In genomic region chr5:113783581-113784001, GRCm38 (mm10) we compare ENCODE assay signal across 8 mouse cellular contexts. TPM values are rescaled to one million over a fixed set of nuclear protein-coding genes. Genes with fewer than 3 reads are reported as not detected.
DNase-seq lines count a peak whose midpoint lies in the region; ATAC-seq lines count a peak whose summit lies in the region.

No protein-coding gene starts in this region.

- ATAC-seq in heart, embryonic 15.5 days (replicated peaks; ENCODE audit: insufficient number of reproducible peaks, insufficient read depth, low FRiP score, low read depth), result peak; percentile 45

- peaks cover 28% of the 10 kb centered on the region for H3K27me3 ChIP-seq in heart, embryonic 15.5 days

- peak overlapping the region; percentile 68 for H3K27ac ChIP-seq in heart, embryonic 15.5 days

- 9% methylated on average over 12 of the region's 12 CpGs for WGBS in heart, embryonic 15.5 days

- no peak overlapping the region for H3K9ac ChIP-seq in heart, embryonic 15.5 days

- H3K4me1 ChIP-seq in heart, embryonic 15.5 days (replicated peaks), result peaks cover 15% of the 10 kb centered on the region

- peak; percentile 32 for DNase-seq in gastrocnemius, adult 18-20 months (ENCODE audit: low spot score)
- DNase-seq in gastrocnemius, adult 8-10 months (ENCODE audit: low spot score in 2 of 2), result no peak
- peak; percentile 47 for DNase-seq in embryo, embryonic 10.5 days (ENCODE audit: low spot score)
- peak; percentile 53 to 75 for DNase-seq in left cerebral cortex, postnatal 14 days (ENCODE audit: low spot score in 2 of 2)
- peak; percentile 36 for DNase-seq in neural tube, embryonic 10.5 days (ENCODE audit: extremely low spot score, low spot score)
- no peak for DNase-seq in cerebellum, adult 8-10 months
- no peak for DNase-seq in ovary, postnatal 36 days (ENCODE audit: low spot score)

- no peak overlapping the region for H3K4me3 ChIP-seq in heart, embryonic 15.5 days

- H3K9me3 ChIP-seq in heart, embryonic 15.5 days (replicated peaks), result no peaks in the 10 kb centered on the region

- H3K4me2 ChIP-seq in heart, embryonic 15.5 days, result peak overlapping the region; percentile 33

- intact Hi-C loops in left cerebral cortex, postnatal 14 days (cut with DNase I), result no loop called here

- H3K36me3 ChIP-seq in heart, embryonic 15.5 days, result 0 out of 2 replicates have a peak, but pooled peaks cover 1% of the 10 kb centered on the region

RNA-seq across cellular contexts. Expression of gene Iscu, which starts 11.0 kb away (rescaled TPM):
- total RNA-seq in gastrocnemius, adult 18-20 months (2021), result 100 to 1,000 TPM; 159 to 182 TPM
- 100 to 1,000 TPM; 156 to 185 (median 175) TPM for total RNA-seq in gastrocnemius, adult 8-10 months (2022)
- 112 and 124 TPM in 2 replicates for polyA plus RNA-seq in heart, embryonic 15.5 days (2015; fragmentation: Nextera tagmentation; extraction: Ambion mirVana)
- total RNA-seq in left cerebral cortex, postnatal 14 days (2021), result 10 to 100 TPM; 90.4 to 97.0 TPM

RNA-seq across cellular contexts. Expression of gene Sart3, which starts 11.3 kb away (rescaled TPM):
- 1 to 10 TPM; 6.8 to 8.3 TPM for total RNA-seq in gastrocnemius, adult 18-20 months (2021)
- 1 to 10 TPM; 6.3 to 6.9 (median 6.7) TPM for total RNA-seq in gastrocnemius, adult 8-10 months (2022)
- 30.8 and 39.8 TPM in 2 replicates for polyA plus RNA-seq in heart, embryonic 15.5 days (2015; fragmentation: Nextera tagmentation; extraction: Ambion mirVana)
- 10 to 100 TPM; 30.3 to 32.1 TPM for total RNA-seq in left cerebral cortex, postnatal 14 days (2021)

RNA-seq across cellular contexts. Expression of gene Tmem119, which starts 16.7 kb away (rescaled TPM):
- total RNA-seq in gastrocnemius, adult 18-20 months (2021), result 1 to 10 TPM in 1 of 2 experiments, under 1 TPM in 1; 0.93 to 1.1 TPM
- 1 to 10 TPM in 1 of 4 experiments, under 1 TPM in 3; 0.36 to 1.1 (median 0.77) TPM for total RNA-seq in gastrocnemius, adult 8-10 months (2022)
- polyA plus RNA-seq in heart, embryonic 15.5 days (2015; fragmentation: Nextera tagmentation; extraction: Ambion mirVana), result 23.6 and 30.5 TPM in 2 replicates
- 10 to 100 TPM; 19.4 to 24.7 TPM for total RNA-seq in left cerebral cortex, postnatal 14 days (2021)

RNA-seq across cellular contexts. Expression of gene Ficd, which starts 48.0 kb away (rescaled TPM):
- total RNA-seq in gastrocnemius, adult 18-20 months (2021), result 1 to 10 TPM; 8.8 to 8.9 TPM
- 1 to 10 TPM; 9.6 to 9.8 (median 9.7) TPM for total RNA-seq in gastrocnemius, adult 8-10 months (2022)
- polyA plus RNA-seq in heart, embryonic 15.5 days (2015; fragmentation: Nextera tagmentation; extraction: Ambion mirVana), result 4.9 and 6.2 TPM in 2 replicates
- 10 to 100 TPM in 1 of 2 experiments, 1 to 10 TPM in 1; 10.0 to 10.7 TPM for total RNA-seq in left cerebral cortex, postnatal 14 days (2021)

RNA-seq across cellular contexts. Expression of gene Selplg, which starts 48.9 kb away (rescaled TPM):
- total RNA-seq in gastrocnemius, adult 18-20 months (2021), result under 1 TPM; 0.85 to 0.87 TPM
- 1 to 10 TPM in 1 of 4 experiments, under 1 TPM in 3; 0.41 to 1.5 (median 0.48) TPM for total RNA-seq in gastrocnemius, adult 8-10 months (2022)
- 2.7 and 18.4 TPM in 2 replicates for polyA plus RNA-seq in heart, embryonic 15.5 days (2015; fragmentation: Nextera tagmentation; extraction: Ambion mirVana)
- 10 to 100 TPM; 25.9 to 27.2 TPM for total RNA-seq in left cerebral cortex, postnatal 14 days (2021)

Comparison
In these comparisons a context has a peak if more than half of its experiments do, and no peak if none do; other contexts are left out.
1. DNase-seq: peak in gastrocnemius, adult 18-20 months (single experiment), embryo, embryonic 10.5 days (single experiment), left cerebral cortex, postnatal 14 days (2 of 2) and neural tube, embryonic 10.5 days (single experiment); none in gastrocnemius, adult 8-10 months (0 of 2), cerebellum, adult 8-10 months (single experiment) and ovary, postnatal 36 days (single experiment).
2. RNA of gene Tmem119, which starts 16.7 kb away (total RNA-seq): 19.4 to 24.7 TPM in left cerebral cortex, postnatal 14 days; 0.93 to 1.1 TPM in gastrocnemius, adult 18-20 months and 0.36 to 1.1 TPM in gastrocnemius, adult 8-10 months; every median in the first group is over 4 times any median in the second.